Mouse (Mus musculus): ENCODE measurements around the gene Il17c. TPM values are rescaled to one million over a fixed set of nuclear protein-coding genes. Genes with fewer than 3 reads are reported as not detected.
A peak's percentile ranks its signal among the peaks of the same experiment; 100 is the strongest.

Gene Il17c
- polyA plus RNA-seq, 1 experiment from 2014 or later, result not detected

- no peaks in the 10 kb centered on the region for H3K9me3 ChIP-seq (ENCODE audit: control insufficient read depth, low read length)
- H3K4me1 ChIP-seq (ENCODE audit: control insufficient read depth, insufficient read depth, low read length), result peaks cover 9% of the 10 kb centered on the region
- DNase-seq (ENCODE audit: low spot score), result no peak
- ATAC-seq (ENCODE audit: insufficient number of reproducible peaks, low FRiP score, low TSS enrichment, low read depth), result no peak
- H3K27ac ChIP-seq (replicated peaks; ENCODE audit: low read depth, low read length), result no peak overlapping the region
- no peaks in the 10 kb centered on the region for H3K27me3 ChIP-seq (ENCODE audit: control insufficient read depth, insufficient read depth, low read length)
- H3K4me3 ChIP-seq (ENCODE audit: low read depth, low read length), result no peak overlapping the region
- H3K9ac ChIP-seq (ENCODE audit: low read length), result no peak overlapping the region
- peaks cover 15% of the 10 kb centered on the region for H3K36me3 ChIP-seq (ENCODE audit: control insufficient read depth, insufficient read depth, low read length)
- peak overlapping the region; percentile 70; the same call in 1 of the 2 replicates for H3K4me2 ChIP-seq (ENCODE audit: low read depth, severe bottlenecking)
- 71% methylated on average over 11 of the region's 11 CpGs for WGBS
These were observed 11.6 kb downstream of the Il17c start for GRCm38 (mm10) chr8:122433269-122433905.

- Histone ChIP-seq H3K27ac (replicated peaks; ENCODE audit: low read depth, low read length) (no peak overlapping the region), H3K27me3 (ENCODE audit: control insufficient read depth, insufficient read depth, low read length) (no peaks in the 10 kb centered on the region), H3K9me3 (ENCODE audit: control insufficient read depth, low read length) (no peaks in the 10 kb centered on the region), H3K4me1 (ENCODE audit: control insufficient read depth, insufficient read depth, low read length) (peaks cover 9% of the 10 kb centered on the region), H3K9ac (ENCODE audit: low read length) (no peak overlapping the region), H3K4me2 (ENCODE audit: low read depth, severe bottlenecking) (no peak overlapping the region), H3K36me3 (ENCODE audit: control insufficient read depth, insufficient read depth, low read length) (peaks cover 17% of the 10 kb centered on the region), H3K4me3 (ENCODE audit: low read depth, low read length) (no peak overlapping the region)
- no peak for ATAC-seq (ENCODE audit: insufficient number of reproducible peaks, low FRiP score, low TSS enrichment, low read depth)
- DNase-seq (ENCODE audit: low spot score), result no peak
- WGBS, result 90% methylated on average over 6 of the region's 6 CpGs
These were observed 13.6 kb downstream of the Il17c start for GRCm38 (mm10) chr8:122435375-122435774.

- Histone ChIP-seq H3K9me3 (ENCODE audit: control insufficient read depth, low read length) (no peaks in the 10 kb centered on the region), H3K9ac (ENCODE audit: low read length) (no peak overlapping the region), H3K27ac (replicated peaks; ENCODE audit: low read depth, low read length) (no peak overlapping the region), H3K27me3 (ENCODE audit: control insufficient read depth, insufficient read depth, low read length) (no peaks in the 10 kb centered on the region), H3K4me2 (ENCODE audit: low read depth, severe bottlenecking) (no peak overlapping the region), H3K4me3 (ENCODE audit: low read depth, low read length) (no peak overlapping the region), H3K36me3 (ENCODE audit: control insufficient read depth, insufficient read depth, low read length) (peaks cover 17% of the 10 kb centered on the region), H3K4me1 (ENCODE audit: control insufficient read depth, insufficient read depth, low read length) (peaks cover 9% of the 10 kb centered on the region)
- ATAC-seq (ENCODE audit: insufficient number of reproducible peaks, low FRiP score, low TSS enrichment, low read depth) (no peak), DNase-seq (ENCODE audit: low spot score) (no peak)
- WGBS, result 96% methylated on average over 9 of the region's 9 CpGs
These were observed 14.3 kb downstream of the Il17c start for GRCm38 (mm10) chr8:122436146-122436545.

GRCm38 (mm10) chr8:122436586-122437125, 14.8 kb downstream of the Il17c start:
- H3K4me1 ChIP-seq (ENCODE audit: control insufficient read depth, insufficient read depth, low read length), result peaks cover 8% of the 10 kb centered on the region
- no peak overlapping the region for H3K4me3 ChIP-seq (ENCODE audit: low read depth, low read length)
- no peak overlapping the region for H3K27ac ChIP-seq (replicated peaks; ENCODE audit: low read depth, low read length)
- WGBS, result 84% methylated on average over 20 of the region's 20 CpGs
- H3K9ac ChIP-seq (ENCODE audit: low read length), result no peak overlapping the region
- H3K4me2 ChIP-seq (ENCODE audit: low read depth, severe bottlenecking), result no peak overlapping the region
- H3K27me3 ChIP-seq (ENCODE audit: control insufficient read depth, insufficient read depth, low read length), result no peaks in the 10 kb centered on the region
- no peak for DNase-seq (ENCODE audit: low spot score)
- H3K36me3 ChIP-seq (ENCODE audit: control insufficient read depth, insufficient read depth, low read length), result peaks cover 17% of the 10 kb centered on the region
- ATAC-seq (ENCODE audit: insufficient number of reproducible peaks, low FRiP score, low TSS enrichment, low read depth), result no peak
- no peaks in the 10 kb centered on the region for H3K9me3 ChIP-seq (ENCODE audit: control insufficient read depth, low read length)

- Histone ChIP-seq H3K4me3 (ENCODE audit: low read depth, low read length) (no peak overlapping the region), H3K4me2 (ENCODE audit: low read depth, severe bottlenecking) (no peak overlapping the region), H3K9ac (ENCODE audit: low read length) (no peak overlapping the region), H3K27ac (replicated peaks; ENCODE audit: low read depth, low read length) (no peak overlapping the region), H3K27me3 (ENCODE audit: control insufficient read depth, insufficient read depth, low read length) (no peaks in the 10 kb centered on the region), H3K4me1 (ENCODE audit: control insufficient read depth, insufficient read depth, low read length) (peaks cover 5% of the 10 kb centered on the region; the same call in 1 of the 2 replicates), H3K9me3 (ENCODE audit: control insufficient read depth, low read length) (no peaks in the 10 kb centered on the region), H3K36me3 (ENCODE audit: control insufficient read depth, insufficient read depth, low read length) (peaks cover 17% of the 10 kb centered on the region)
- 86% methylated on average over 13 of the region's 13 CpGs for WGBS
- no peak for ATAC-seq (ENCODE audit: insufficient number of reproducible peaks, low FRiP score, low TSS enrichment, low read depth)
- no peak for DNase-seq (ENCODE audit: low spot score)
These were observed 16.0 kb downstream of the Il17c start for GRCm38 (mm10) chr8:122437708-122438331.

GRCm38 (mm10) chr8:122439336-122439735, 17.5 kb downstream of the Il17c start:
- Histone ChIP-seq H3K36me3 (ENCODE audit: control insufficient read depth, insufficient read depth, low read length) (peaks cover 15% of the 10 kb centered on the region), H3K27me3 (ENCODE audit: control insufficient read depth, insufficient read depth, low read length) (no peaks in the 10 kb centered on the region), H3K27ac (replicated peaks; ENCODE audit: low read depth, low read length) (no peak overlapping the region), H3K9ac (ENCODE audit: low read length) (no peak overlapping the region), H3K4me3 (ENCODE audit: low read depth, low read length) (no peak overlapping the region), H3K9me3 (ENCODE audit: control insufficient read depth, low read length) (no peaks in the 10 kb centered on the region), H3K4me2 (ENCODE audit: low read depth, severe bottlenecking) (no peak overlapping the region), H3K4me1 (ENCODE audit: control insufficient read depth, insufficient read depth, low read length) (peaks cover 5% of the 10 kb centered on the region; the same call in 1 of the 2 replicates)
- DNase-seq (ENCODE audit: low spot score) (no peak), ATAC-seq (ENCODE audit: insufficient number of reproducible peaks, low FRiP score, low TSS enrichment, low read depth) (no peak)
- 96% methylated on average over 16 of the region's 16 CpGs for WGBS

GRCm38 (mm10) chr8:122441326-122441725, 19.5 kb downstream of the Il17c start:
- no peak for ATAC-seq (ENCODE audit: insufficient number of reproducible peaks, low FRiP score, low TSS enrichment, low read depth)
- peaks cover 5% of the 10 kb centered on the region; the same call in 1 of the 2 replicates for H3K4me1 ChIP-seq (ENCODE audit: control insufficient read depth, insufficient read depth, low read length)
- H3K9ac ChIP-seq (ENCODE audit: low read length), result no peak overlapping the region
- 0 out of 2 replicates have a peak, but pooled peaks cover 2% of the 10 kb centered on the region for H3K27me3 ChIP-seq (ENCODE audit: control insufficient read depth, insufficient read depth, low read length)
- 90% methylated on average over 1 of the region's 1 CpGs for WGBS
- H3K27ac ChIP-seq (replicated peaks; ENCODE audit: low read depth, low read length), result no peak overlapping the region
- no peak for DNase-seq (ENCODE audit: low spot score)
- peaks cover 10% of the 10 kb centered on the region for H3K36me3 ChIP-seq (ENCODE audit: control insufficient read depth, insufficient read depth, low read length)
- no peak overlapping the region for H3K4me3 ChIP-seq (ENCODE audit: low read depth, low read length)
- no peak overlapping the region for H3K4me2 ChIP-seq (ENCODE audit: low read depth, severe bottlenecking)
- no peaks in the 10 kb centered on the region for H3K9me3 ChIP-seq (ENCODE audit: control insufficient read depth, low read length)

GRCm38 (mm10) chr8:122442356-122442755, 20.5 kb downstream of the Il17c start:
- Histone ChIP-seq H3K9me3 (ENCODE audit: control insufficient read depth, low read length) (no peaks in the 10 kb centered on the region), H3K27ac (replicated peaks; ENCODE audit: low read depth, low read length) (no peak overlapping the region), H3K9ac (ENCODE audit: low read length) (peak overlapping the region; percentile 32), H3K4me1 (ENCODE audit: control insufficient read depth, insufficient read depth, low read length) (peaks cover 5% of the 10 kb centered on the region; the same call in 1 of the 2 replicates), H3K36me3 (ENCODE audit: control insufficient read depth, insufficient read depth, low read length) (peaks cover 4% of the 10 kb centered on the region), H3K4me2 (ENCODE audit: low read depth, severe bottlenecking) (peak overlapping the region; percentile 68), H3K27me3 (ENCODE audit: control insufficient read depth, insufficient read depth, low read length) (0 out of 2 replicates have a peak, but pooled peaks cover 2% of the 10 kb centered on the region), H3K4me3 (ENCODE audit: low read depth, low read length) (peak overlapping the region; percentile 50)
- ATAC-seq (ENCODE audit: insufficient number of reproducible peaks, low FRiP score, low TSS enrichment, low read depth) (no peak), DNase-seq (ENCODE audit: low spot score) (no peak)
- 20% methylated on average over 7 of the region's 7 CpGs for WGBS
